Mouse (Mus musculus) neural tube, embryonic 11.5 days (tissue): ENCODE data around the gene Stk32c. TPM values are rescaled to one million over a fixed set of nuclear protein-coding genes. Genes with fewer than 3 reads are reported as not detected.

Experiments used
- polyA plus RNA-seq: library from polyadenylated mRNA; unstranded; fragments of >200 nt; fragmentation: Nextera tagmentation; extraction: Ambion mirVana; gene quantifications from 2 replicates; pipeline ENCODE4 v1.2.1, GENCODE M21; 2014

Stk32c gene
- polyA plus RNA-seq, 1 experiment from 2014 or later: 0.46 TPM

Other genes starting within 250 kb of the Stk32c start
- gene Dpysl4, start 127.3 kb downstream of the Stk32c start, polyA plus RNA-seq: 295 and 318 TPM in 2 replicates
- gene Lrrc27, start 319 bp downstream of the Stk32c start, polyA plus RNA-seq: 5.1 and 7.9 TPM in 2 replicates
- 4.2 and 4.7 TPM in 2 replicates for gene Pwwp2b, start 35.2 kb upstream of the Stk32c start, polyA plus RNA-seq
- gene Inpp5a, start 175.8 kb upstream of the Stk32c start, polyA plus RNA-seq: 27.4 and 28.4 TPM in 2 replicates